Mouse (Mus musculus) bone marrow, adult 2 months (tissue): Measurements from ENCODE around the gene Pir. TPM values are rescaled to one million over a fixed set of nuclear protein-coding genes. Genes with fewer than 3 reads are reported as not detected.

Experiments used
- H3K27ac ChIP-seq: fragments of 200-500 bp; 2 replicates; pipeline ENCODE4 v1.5.1; 2012; ENCODE audit warnings: low read depth, mild to moderate bottlenecking, control low read depth, inconsistent platforms, low read length; ENCODE audit not compliant: control insufficient read depth, poor library complexity, insufficient read depth
- H3K4me1 ChIP-seq: fragments of 200-500 bp; 2 replicates; pipeline ENCODE4 v1.6.1; 2011; ENCODE audit warnings: low read length; ENCODE audit not compliant: control insufficient read depth, insufficient read depth
- H3K4me3 ChIP-seq: fragments of 200-500 bp; replicated peaks from 2 replicates; pipeline ENCODE3; 2011; ENCODE audit warnings: mild to moderate bottlenecking, low read depth, low read length, control low read depth; ENCODE audit not compliant: control insufficient read depth
- CTCF ChIP-seq: fragments of 200-500 bp; IDR thresholded peaks from 2 replicates; pipeline ENCODE4 v1.5.1; 2011; ENCODE audit warnings: low read length, control low read depth; ENCODE audit not compliant: control insufficient read depth, insufficient read depth
- POLR2A ChIP-seq: fragments of 200-500 bp; IDR thresholded peaks from 2 replicates; pipeline ENCODE4 v1.6.1; 2011; ENCODE audit warnings: low read depth, mild to moderate bottlenecking, control low read depth, low read length, borderline replicate concordance; ENCODE audit not compliant: control insufficient read depth
- WGBS: fragments of 180-500 bp; shearing (Covaris S2); methylation state at CpG from one replicate; pipeline ENCODE4 v1.1.7; 2018; 5-methylcytosine and 5-hydroxymethylcytosine counted together
- polyA plus RNA-seq: library from polyadenylated mRNA; stranded (reverse); fragments of >200 nt; gene quantifications from 2 replicates; pipeline ENCODE4 v1.2.4, GENCODE M21; 2011; ENCODE audit warnings: low replicate concordance; ENCODE audit not compliant: missing spikeins, insufficient read depth, insufficient read length

The Pir gene
- polyA plus RNA-seq, 1 experiment = 3.0 TPM

DNA sequence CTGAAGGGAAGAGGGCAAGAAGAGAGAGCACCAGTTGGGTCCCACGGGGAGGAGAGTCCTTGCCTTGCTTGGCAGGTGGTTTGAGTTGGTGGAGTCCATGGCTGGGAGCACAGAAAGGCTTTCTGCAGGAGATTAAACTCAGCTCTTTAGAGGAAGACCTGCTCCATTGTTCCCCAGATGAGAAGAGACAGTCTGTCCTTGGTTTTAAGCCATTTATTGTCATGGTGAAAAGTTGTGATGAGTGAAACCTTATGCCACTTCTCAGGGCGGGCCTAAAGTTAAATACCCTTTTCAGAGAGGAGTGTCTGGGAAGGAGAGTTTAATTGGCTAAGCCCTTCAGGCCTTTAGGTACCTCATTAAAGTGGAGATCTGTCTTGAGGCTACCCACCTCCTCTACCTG, 6.9 kb upstream of the Pir start:
- no peaks in the 10 kb centered on the region for H3K4me1 ChIP-seq
- no peak for TF ChIP-seq POLR2A
- TF ChIP-seq CTCF = no peak
- H3K27ac ChIP-seq = no peak overlapping the region
- WGBS = 73% methylated on average over 2 of the region's 2 CpGs
- H3K4me3 ChIP-seq = no peak overlapping the region

DNA sequence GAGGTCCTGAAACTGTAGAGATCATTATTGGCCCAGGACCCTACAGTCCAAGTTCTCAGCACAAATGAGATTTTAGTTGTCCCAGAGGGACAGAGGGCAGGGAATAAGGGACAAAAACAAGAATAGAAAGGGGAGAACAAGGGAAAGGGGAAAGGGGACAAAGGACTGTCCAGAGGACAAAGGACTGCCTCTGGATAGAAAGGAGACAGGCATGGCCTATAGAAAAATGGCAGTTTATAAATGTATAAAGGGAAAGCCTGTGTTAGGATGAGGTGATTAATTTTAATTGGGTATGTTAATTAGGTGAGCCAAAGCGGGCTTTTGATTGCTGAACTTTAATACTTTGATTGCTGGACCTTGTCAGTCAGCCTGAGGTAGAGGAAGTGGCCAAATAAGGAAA, 4.3 kb upstream of the Pir start:
- Histone ChIP-seq H3K4me1 (no peaks in the 10 kb centered on the region), H3K27ac (no peak overlapping the region), H3K4me3 (no peak overlapping the region)
- no peak for TF ChIP-seq CTCF
- no peak for TF ChIP-seq POLR2A
- 12% methylated on average over 1 of the region's 1 CpGs for WGBS

DNA sequence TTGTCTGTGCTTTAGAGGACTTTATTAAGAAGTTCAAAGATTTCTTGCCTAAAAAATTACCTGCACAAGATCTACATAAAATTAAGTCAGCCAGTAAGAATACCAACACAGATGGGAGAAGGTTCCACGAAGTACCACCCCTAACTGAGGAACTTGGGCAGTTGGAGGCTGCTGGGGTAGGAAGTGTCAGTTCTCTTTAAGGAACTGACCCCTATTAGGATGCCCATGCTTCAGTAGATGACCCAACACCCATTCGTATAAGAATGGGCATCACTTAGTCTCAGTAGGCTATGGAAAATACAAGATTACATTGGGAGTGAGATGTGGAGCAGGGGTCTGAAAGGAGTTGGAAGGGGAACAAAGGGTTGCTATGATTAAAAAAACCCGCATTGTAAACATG, 1.4 kb downstream of the Pir start:
- H3K27ac ChIP-seq = no peak overlapping the region
- H3K4me3 ChIP-seq = no peak overlapping the region
- H3K4me1 ChIP-seq = no peaks in the 10 kb centered on the region
- 60% methylated on average over 3 of the region's 3 CpGs for WGBS
- TF ChIP-seq CTCF (no peak), POLR2A (no peak)

- no peaks in the 10 kb centered on the region for H3K4me1 ChIP-seq
- WGBS = 49% methylated on average over 3 of the region's 3 CpGs
- TF ChIP-seq POLR2A (no peak), CTCF (no peak)
- no peak overlapping the region for H3K4me3 ChIP-seq
- no peak overlapping the region for H3K27ac ChIP-seq
Measured at GRCm38 (mm10) chrX:164275536-164275935, 6.4 kb downstream of the Pir start.

GRCm38 (mm10) chrX:164280918-164281647, 11.9 kb downstream of the Pir start:
- 61% methylated on average over 7 of the region's 7 CpGs for WGBS
- Histone ChIP-seq H3K27ac (no peak overlapping the region), H3K4me1 (no peaks in the 10 kb centered on the region), H3K4me3 (no peak overlapping the region)
- TF ChIP-seq CTCF (no peak), POLR2A (no peak)

DNA sequence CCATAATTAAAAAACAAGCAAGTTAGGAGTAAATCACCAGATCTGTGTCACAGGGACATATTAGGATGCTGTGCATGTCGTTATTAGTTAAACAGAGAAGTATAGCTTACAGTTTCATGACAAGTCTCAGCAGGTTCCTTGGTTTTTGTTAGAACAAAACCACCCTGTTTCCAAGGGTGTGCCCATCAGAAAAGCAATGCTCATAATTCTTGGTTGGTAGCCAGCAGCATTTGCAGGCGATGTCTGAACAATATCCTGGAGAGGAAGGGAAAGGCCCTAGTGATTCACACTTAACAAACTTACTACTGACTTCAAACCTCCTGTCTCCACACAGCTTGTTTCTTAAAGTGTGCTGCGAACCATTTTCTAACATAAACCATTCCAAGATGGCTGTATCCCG, 14.6 kb downstream of the Pir start:
- TF ChIP-seq POLR2A (no peak), CTCF (no peak)
- no peak overlapping the region for H3K4me3 ChIP-seq
- 81% methylated on average over 4 of the region's 4 CpGs for WGBS
- H3K27ac ChIP-seq = no peak overlapping the region
- no peaks in the 10 kb centered on the region for H3K4me1 ChIP-seq

- no peak overlapping the region for H3K4me3 ChIP-seq
- H3K27ac ChIP-seq = no peak overlapping the region
- 47% methylated on average over 3 of the region's 3 CpGs for WGBS
- no peaks in the 10 kb centered on the region for H3K4me1 ChIP-seq
- no peak for TF ChIP-seq POLR2A
- TF ChIP-seq CTCF = peak; percentile 30; the same call in 1 of the 2 replicates
Measured at GRCm38 (mm10) chrX:164287077-164287476, 17.9 kb downstream of the Pir start.

DNA sequence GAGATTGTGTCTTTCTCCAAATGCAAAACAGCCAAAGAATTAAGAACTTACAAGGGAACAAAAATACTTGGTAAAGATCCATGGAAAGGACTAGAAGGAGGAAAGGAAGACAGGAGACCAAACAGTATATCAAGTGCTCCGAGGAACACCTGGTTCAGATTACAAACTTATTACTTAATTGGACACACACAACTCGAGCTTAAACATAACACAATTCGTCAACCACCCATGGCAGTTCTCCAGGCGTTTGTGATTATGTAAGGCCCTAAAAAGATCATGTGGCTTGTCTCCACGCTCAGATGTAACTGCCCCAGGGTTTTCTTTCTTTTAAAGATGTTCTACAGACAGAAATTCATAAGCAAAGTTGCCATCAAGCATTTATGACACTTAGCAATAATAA, 22.0 kb downstream of the Pir start:
- Histone ChIP-seq H3K27ac (no peak overlapping the region), H3K4me1 (no peaks in the 10 kb centered on the region), H3K4me3 (no peak overlapping the region)
- WGBS = 28% methylated on average over 5 of the region's 5 CpGs
- TF ChIP-seq CTCF = no peak
- no peak for TF ChIP-seq POLR2A

DNA sequence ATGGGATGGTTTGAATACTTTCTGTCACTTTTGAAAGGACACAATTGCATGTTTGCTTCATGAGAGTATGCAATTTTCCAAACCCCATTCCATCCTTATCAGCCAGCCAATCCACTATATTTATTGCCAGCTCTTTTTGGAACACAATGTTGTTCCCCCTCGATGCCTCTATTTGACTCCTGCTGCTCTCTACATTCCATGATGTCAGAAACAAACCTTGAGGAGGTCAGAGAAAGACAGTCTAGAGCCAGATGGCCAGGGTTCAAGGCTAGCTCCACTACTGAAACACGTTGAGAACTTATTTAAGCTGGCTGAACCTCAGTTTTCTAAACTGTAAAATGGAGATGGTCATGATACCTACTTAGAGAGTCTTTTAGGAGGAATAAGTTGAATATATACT, 37.1 kb downstream of the Pir start:
- WGBS = 67% methylated on average over 2 of the region's 2 CpGs
- Histone ChIP-seq H3K4me1 (no peaks in the 10 kb centered on the region), H3K27ac (no peak overlapping the region), H3K4me3 (no peak overlapping the region)
- TF ChIP-seq CTCF (no peak), POLR2A (no peak)
